Mouse (Mus musculus) ES-E14 (cell line): ENCODE measurements at regions not wholly inside any gene's neighbourhood (a gene's known extent, or its start where the extent isn't known, plus 50 kb on each side); places are given as distances from the start of the nearest gene placed in this dataset.

Source experiments
- HCFC1 ChIP-seq: IDR thresholded peaks from 2 replicates; pipeline ENCODE4 v1.6.1; 2012; ENCODE audit warnings: low read length, inconsistent platforms, borderline replicate concordance; ENCODE audit not compliant: insufficient read depth
- ZNF384 ChIP-seq: IDR thresholded peaks from 2 replicates; pipeline ENCODE4 v1.6.1; 2012; ENCODE audit warnings: low read depth, low read length, inconsistent platforms

GRCm38 (mm10) chr2:179146274-179146673, 296.0 kb upstream of the Cdh4 start:
- TF ChIP-seq ZNF384 (no peak), HCFC1 (no peak)
